Mouse (Mus musculus): Measurements from ENCODE around the gene Tkfc. TPM values are rescaled to one million over a fixed set of nuclear protein-coding genes. Genes with fewer than 3 reads are reported as not detected.
"Not testable (repeated sequence)": the region's sequence is repeated elsewhere in the genome, so short reads cannot be mapped to it uniquely, and the experiment has no call there.

The Tkfc gene
- polyA plus RNA-seq, 1 experiment from 2014 or later = 19.8 TPM

GRCm38 (mm10) chr19:10581984-10582383 lies 23.5 kb downstream of the Tkfc start:
- no peak overlapping the region for H3K9ac ChIP-seq
- peaks cover 7% of the 10 kb centered on the region; the same call in 1 of the 2 replicates for H3K36me3 ChIP-seq (ENCODE audit: poor library complexity, severe bottlenecking)
- H3K4me3 ChIP-seq = no peak overlapping the region
- no peak overlapping the region for H3K27ac ChIP-seq
- no peaks in the 10 kb centered on the region for H3K9me3 ChIP-seq (replicated peaks)
- WGBS = 88% methylated on average over 6 of the region's 6 CpGs
- peaks cover 19% of the 10 kb centered on the region for H3K4me1 ChIP-seq
- no peaks in the 10 kb centered on the region for H3K27me3 ChIP-seq
- no peak overlapping the region for H3K4me2 ChIP-seq
- ATAC-seq = no peak

- 81% methylated on average over 3 of the region's 3 CpGs for WGBS
Measured at GRCm38 (mm10) chr19:10580761-10581160, 24.7 kb downstream of the Tkfc start.

GRCm38 (mm10) chr19:10580102-10580501 lies 25.4 kb downstream of the Tkfc start:
- 86% methylated on average over 3 of the region's 3 CpGs for WGBS
- H3K36me3 ChIP-seq (ENCODE audit: poor library complexity, severe bottlenecking) = peaks cover 7% of the 10 kb centered on the region
- no peak overlapping the region for H3K4me2 ChIP-seq
- ATAC-seq = no peak
- no peaks in the 10 kb centered on the region for H3K27me3 ChIP-seq
- H3K4me3 ChIP-seq = no peak overlapping the region
- no peak overlapping the region for H3K27ac ChIP-seq
- no peak overlapping the region for H3K9ac ChIP-seq
- peaks cover 32% of the 10 kb centered on the region for H3K4me1 ChIP-seq
- no peaks in the 10 kb centered on the region for H3K9me3 ChIP-seq (replicated peaks)

More at GRCm38 (mm10) chr19:10580761-10581160, 24.7 kb downstream of the Tkfc start:
- Histone ChIP-seq H3K27ac (no peak overlapping the region), H3K36me3 (ENCODE audit: poor library complexity, severe bottlenecking) (peaks cover 7% of the 10 kb centered on the region; the same call in 1 of the 2 replicates), H3K4me1 (peaks cover 28% of the 10 kb centered on the region), H3K9me3 (replicated peaks) (no peaks in the 10 kb centered on the region), H3K4me2 (no peak overlapping the region), H3K27me3 (no peaks in the 10 kb centered on the region), H3K4me3 (no peak overlapping the region), H3K9ac (no peak overlapping the region)
- ATAC-seq = no peak

GRCm38 (mm10) chr19:10576690-10577561 lies 28.5 kb downstream of the Tkfc start, which contains the start of the genes Cyb561a3 and Tmem138:
Gene Cyb561a3 (plus strand): TSS chr19:10577172.
Gene Tmem138 (minus strand): TSS chr19:10577362.
- H3K27ac ChIP-seq = peak within 1 kb of the TSS; percentile 87
- peak within 1 kb of the TSS; percentile 82 for H3K4me2 ChIP-seq
- H3K9me3 ChIP-seq (replicated peaks) = no peaks in the 10 kb centered on the region
- no peaks in the 10 kb centered on the region for H3K27me3 ChIP-seq
- H3K9ac ChIP-seq = peak within 1 kb of the TSS; percentile 80
- peaks cover 33% of the 10 kb centered on the region for H3K36me3 ChIP-seq (ENCODE audit: poor library complexity, severe bottlenecking)
- H3K4me1 ChIP-seq = peaks cover 29% of the 10 kb centered on the region
- peak; percentile 97 for ATAC-seq
- under 1% methylated on average over 44 of the region's 44 CpGs for WGBS
- H3K4me3 ChIP-seq = peak within 1 kb of the TSS; percentile 64

- no peaks in the 10 kb centered on the region for H3K27me3 ChIP-seq
Measured at GRCm38 (mm10) chr19:10569627-10570026, 35.8 kb downstream of the Tkfc start.

GRCm38 (mm10) chr19:10565217-10565616 lies 40.2 kb downstream of the Tkfc start:
- Histone ChIP-seq H3K4me2 (no peak overlapping the region), H3K4me1 (no peaks in the 10 kb centered on the region), H3K36me3 (ENCODE audit: poor library complexity, severe bottlenecking) (peaks cover 15% of the 10 kb centered on the region), H3K27ac (no peak overlapping the region), H3K9ac (no peak overlapping the region), H3K27me3 (no peaks in the 10 kb centered on the region), H3K9me3 (replicated peaks) (no peaks in the 10 kb centered on the region), H3K4me3 (no peak overlapping the region)
- WGBS = 82% methylated on average over 4 of the region's 4 CpGs
- no peak for ATAC-seq

More at GRCm38 (mm10) chr19:10569627-10570026, 35.8 kb downstream of the Tkfc start:
- no peak for ATAC-seq
- H3K4me3 ChIP-seq = no peak overlapping the region
- no peak overlapping the region for H3K27ac ChIP-seq
- no peak overlapping the region for H3K4me2 ChIP-seq
- H3K36me3 ChIP-seq (ENCODE audit: poor library complexity, severe bottlenecking) = peaks cover 58% of the 10 kb centered on the region
- no peaks in the 10 kb centered on the region for H3K9me3 ChIP-seq (replicated peaks)
- no peaks in the 10 kb centered on the region for H3K4me1 ChIP-seq
- no peak overlapping the region for H3K9ac ChIP-seq
- 98% methylated on average over 6 of the region's 6 CpGs for WGBS

GRCm38 (mm10) chr19:10564278-10564677 lies 41.2 kb downstream of the Tkfc start:
- 83% methylated on average over 6 of the region's 6 CpGs for WGBS
- Histone ChIP-seq H3K4me2 (no peak overlapping the region), H3K27me3 (no peaks in the 10 kb centered on the region), H3K36me3 (ENCODE audit: poor library complexity, severe bottlenecking) (peaks cover 6% of the 10 kb centered on the region; the same call in 1 of the 2 replicates), H3K9ac (no peak overlapping the region), H3K4me1 (no peaks in the 10 kb centered on the region), H3K4me3 (no peak overlapping the region), H3K9me3 (replicated peaks) (no peaks in the 10 kb centered on the region), H3K27ac (no peak overlapping the region)
- no peak for ATAC-seq

GRCm38 (mm10) chr19:10562351-10562750 lies 43.1 kb downstream of the Tkfc start:
- Histone ChIP-seq H3K9me3 (replicated peaks) (no peaks in the 10 kb centered on the region), H3K36me3 (ENCODE audit: poor library complexity, severe bottlenecking) (no peaks in the 10 kb centered on the region), H3K4me1 (no peaks in the 10 kb centered on the region), H3K27me3 (no peaks in the 10 kb centered on the region), H3K27ac (no peak overlapping the region), H3K9ac (no peak overlapping the region), H3K4me3 (no peak overlapping the region), H3K4me2 (no peak overlapping the region)
- ATAC-seq = no peak
- WGBS = 60% methylated on average over 5 of the region's 5 CpGs

- Histone ChIP-seq H3K36me3 (ENCODE audit: poor library complexity, severe bottlenecking) (no peaks in the 10 kb centered on the region), H3K4me3 (no peak overlapping the region), H3K4me2 (no peak overlapping the region), H3K4me1 (no peaks in the 10 kb centered on the region), H3K9ac (no peak overlapping the region), H3K27me3 (no peaks in the 10 kb centered on the region), H3K9me3 (replicated peaks) (no peaks in the 10 kb centered on the region), H3K27ac (no peak overlapping the region)
- no peak for ATAC-seq
- 76% methylated on average over 6 of the region's 6 CpGs for WGBS
Measured at GRCm38 (mm10) chr19:10561558-10562314, 43.7 kb downstream of the Tkfc start.

GRCm38 (mm10) chr19:10560108-10560507 lies 45.3 kb downstream of the Tkfc start:
- no peak overlapping the region for H3K4me2 ChIP-seq
- no peak for ATAC-seq
- H3K27ac ChIP-seq = no peak overlapping the region
- no peak overlapping the region for H3K4me3 ChIP-seq
- no peaks in the 10 kb centered on the region for H3K27me3 ChIP-seq
- peaks cover 9% of the 10 kb centered on the region for H3K4me1 ChIP-seq
- no peak overlapping the region for H3K9ac ChIP-seq
- no peaks in the 10 kb centered on the region for H3K36me3 ChIP-seq (ENCODE audit: poor library complexity, severe bottlenecking)
- H3K9me3 ChIP-seq (replicated peaks) = no peaks in the 10 kb centered on the region
- WGBS = 39% methylated on average over 5 of the region's 5 CpGs

- H3K4me2 ChIP-seq; ATAC-seq; H3K36me3 ChIP-seq (ENCODE audit: poor library complexity, severe bottlenecking); H3K27ac ChIP-seq; H3K4me3 ChIP-seq; H3K9ac ChIP-seq; H3K27me3 ChIP-seq; H3K9me3 ChIP-seq (replicated peaks): not testable (repeated sequence)
- H3K4me1 ChIP-seq = peaks cover 19% of the 10 kb centered on the region
- WGBS = 77% methylated on average over 4 of the region's 4 CpGs
Measured at GRCm38 (mm10) chr19:10557837-10558375, 47.5 kb downstream of the Tkfc start.

- WGBS = 67% methylated on average over 2 of the region's 2 CpGs
- H3K4me2 ChIP-seq = no peak overlapping the region
- no peaks in the 10 kb centered on the region for H3K9me3 ChIP-seq (replicated peaks)
- no peaks in the 10 kb centered on the region for H3K27me3 ChIP-seq
- H3K4me3 ChIP-seq = no peak overlapping the region
- no peak overlapping the region for H3K9ac ChIP-seq
- H3K4me1 ChIP-seq = peaks cover 19% of the 10 kb centered on the region
- H3K27ac ChIP-seq = no peak overlapping the region
- peaks cover 9% of the 10 kb centered on the region for H3K36me3 ChIP-seq (ENCODE audit: poor library complexity, severe bottlenecking)
- ATAC-seq = no peak
Measured at GRCm38 (mm10) chr19:10557430-10557829, 48.0 kb downstream of the Tkfc start.

All from forebrain, embryonic 13.5 days (tissue).